Mouse (Mus musculus) heart, adult 2 months (tissue): ENCODE data around the gene Ncln. TPM values are rescaled to one million over a fixed set of nuclear protein-coding genes. Genes with fewer than 3 reads are reported as not detected.

Experiments
- DNase-seq, 2 experiments: peaks; one replicate each; pipeline ENCODE4 v3.0.0; 2021
- H3K27ac ChIP-seq: fragments of 200-600 bp; 2 replicates; pipeline ENCODE4 v1.8.1; 2022
- H3K27me3 ChIP-seq: fragments of 200-500 bp; 2 replicates; pipeline ENCODE4 v1.6.1; 2012; ENCODE audit warnings: mild to moderate bottlenecking, low read length, inconsistent platforms, mixed read lengths; ENCODE audit not compliant: control insufficient read depth, insufficient read depth
- H3K36me3 ChIP-seq: fragments of 200-500 bp; 2 replicates; pipeline ENCODE4 v1.6.1; 2012; ENCODE audit warnings: low read length, inconsistent platforms; ENCODE audit not compliant: control insufficient read depth, insufficient read depth
- H3K4me1 ChIP-seq: fragments of 200-500 bp; 2 replicates; pipeline ENCODE4 v1.6.1; 2011; ENCODE audit warnings: low read length; ENCODE audit not compliant: control insufficient read depth, insufficient read depth
- H3K4me3 ChIP-seq: fragments of 200-600 bp; 2 replicates; pipeline ENCODE4 v1.8.1; 2022
- H3K79me2 ChIP-seq: fragments of 200-500 bp; replicated peaks from 2 replicates; pipeline ENCODE4 v1.6.1; 2012; ENCODE audit warnings: mild to moderate bottlenecking, inconsistent platforms, low read length, moderate library complexity, mixed read lengths; ENCODE audit not compliant: control insufficient read depth, insufficient read depth
- H3K9ac ChIP-seq: fragments of 200-500 bp; 2 replicates; pipeline ENCODE4 v1.6.1; 2012; ENCODE audit warnings: low read depth, mild to moderate bottlenecking, control low read depth, inconsistent platforms, low read length, mixed read lengths
- CTCF ChIP-seq: fragments of 200-600 bp; IDR thresholded peaks from 2 replicates; pipeline ENCODE4 v1.8.1; 2022; ENCODE audit warnings: antibody characterized with exemption, mild to moderate bottlenecking, moderate library complexity
- EP300 ChIP-seq: fragments of 200-500 bp; IDR thresholded peaks from 2 replicates; pipeline ENCODE4 v1.6.1; 2011; ENCODE audit warnings: low read depth, low read length, control low read depth; ENCODE audit not compliant: insufficient read depth
- POLR2A ChIP-seq: fragments of 200-500 bp; IDR thresholded peaks from 2 replicates; pipeline ENCODE4 v1.6.1; 2011; ENCODE audit warnings: mild to moderate bottlenecking, low read depth, low read length, control low read depth; ENCODE audit not compliant: insufficient read depth
- WGBS: fragments of 180-500 bp; shearing (Covaris S2); methylation state at CpG from one replicate; pipeline ENCODE4 v1.1.7; 2018; 5-methylcytosine and 5-hydroxymethylcytosine counted together
- intact Hi-C: fragments of 180-260 bp; cut with DNase I; formaldehyde crosslinking; loops from one replicate; pipeline ENCODE4 v1.15.1; 2025
- polyA plus RNA-seq: library from polyadenylated mRNA; depleted of rRNA; stranded (reverse); fragments of >200 nt; gene quantifications from 2 replicates; pipeline ENCODE4 v1.2.3, GENCODE M21; 2012
- total RNA-seq, 2 experiments: library from RNA; stranded (reverse); gene quantifications; 2 replicates each; pipeline ENCODE4 v1.2.3; 2021

Ncln gene
- total and polyA plus RNA-seq, 3 experiments: 68.6 to 107 (median 74.2) TPM

GRCm38 (mm10) chr10:81459399-81459798 lies 36.8 kb downstream of the Ncln start:
- TF ChIP-seq POLR2A: no peak
- no peak for TF ChIP-seq EP300
- no peak for TF ChIP-seq CTCF
- peaks cover 9% of the 10 kb centered on the region for H3K27me3 ChIP-seq
- H3K36me3 ChIP-seq: no peaks in the 10 kb centered on the region
- no peaks in the 10 kb centered on the region for H3K79me2 ChIP-seq
- no peak overlapping the region for H3K27ac ChIP-seq
- H3K4me1 ChIP-seq: no peaks in the 10 kb centered on the region
- intact Hi-C loops: no loop called here
- H3K9ac ChIP-seq: no peak overlapping the region
- no peak overlapping the region for H3K4me3 ChIP-seq
- WGBS: 73% methylated on average over 21 of the region's 21 CpGs
- no peak for DNase-seq

- Histone ChIP-seq H3K9ac (no peak overlapping the region), H3K27me3 (peaks cover 6% of the 10 kb centered on the region; the same call in 1 of the 2 replicates), H3K36me3 (no peaks in the 10 kb centered on the region), H3K4me1 (no peaks in the 10 kb centered on the region), H3K27ac (no peak overlapping the region), H3K79me2 (no peaks in the 10 kb centered on the region), H3K4me3 (no peak overlapping the region)
- TF ChIP-seq CTCF: no peak
- no peak for TF ChIP-seq EP300
- no peak for TF ChIP-seq POLR2A
- intact Hi-C loops: no loop called here
- 73% methylated on average over 6 of the region's 6 CpGs for WGBS
- DNase-seq: no peak
These were observed 37.9 kb downstream of the Ncln start for GRCm38 (mm10) chr10:81458267-81458666.

- Histone ChIP-seq H3K9ac (no peak overlapping the region), H3K4me3 (no peak overlapping the region), H3K4me1 (no peaks in the 10 kb centered on the region), H3K79me2 (no peaks in the 10 kb centered on the region), H3K27ac (no peak overlapping the region), H3K27me3 (peaks cover 11% of the 10 kb centered on the region; the same call in 1 of the 2 replicates), H3K36me3 (no peaks in the 10 kb centered on the region)
- TF ChIP-seq EP300: no peak
- TF ChIP-seq POLR2A: no peak
- TF ChIP-seq CTCF: no peak
- DNase-seq: no peak
- intact Hi-C loops: no loop called here
- WGBS: 85% methylated on average over 8 of the region's 8 CpGs
These were observed 38.6 kb downstream of the Ncln start for GRCm38 (mm10) chr10:81457624-81458023.

- DNase-seq: no peak
- no peaks in the 10 kb centered on the region for H3K79me2 ChIP-seq
- intact Hi-C loops: no loop called here
- no peak overlapping the region for H3K27ac ChIP-seq
- no peak for TF ChIP-seq POLR2A
- no peak for TF ChIP-seq CTCF
- TF ChIP-seq EP300: no peak
- H3K4me1 ChIP-seq: no peaks in the 10 kb centered on the region
- H3K27me3 ChIP-seq: peaks cover 16% of the 10 kb centered on the region
- H3K36me3 ChIP-seq: no peaks in the 10 kb centered on the region
- WGBS: 33% methylated on average over 9 of the region's 12 CpGs
- H3K4me3 ChIP-seq: no peak overlapping the region
- H3K9ac ChIP-seq: no peak overlapping the region
These were observed 39.1 kb downstream of the Ncln start for GRCm38 (mm10) chr10:81456983-81457563.

- Histone ChIP-seq H3K4me3 (no peak within 1 kb of the TSS), H3K27ac (no peak within 1 kb of the TSS), H3K9ac (no peak within 1 kb of the TSS), H3K79me2 (no peaks in the 10 kb centered on the region), H3K27me3 (peaks cover 17% of the 10 kb centered on the region), H3K36me3 (no peaks in the 10 kb centered on the region), H3K4me1 (no peaks in the 10 kb centered on the region)
- TF ChIP-seq POLR2A (no peak), CTCF (no peak), EP300 (no peak)
- WGBS: 58% methylated on average over 28 of the region's 28 CpGs
- intact Hi-C loops: no loop called here
- DNase-seq: no peak
These were observed 40.9 kb downstream of the Ncln start, which contains the start of gene Nfic for GRCm38 (mm10) chr10:81455181-81455895. Nfic (minus strand) TSS chr10:81455635.

GRCm38 (mm10) chr10:81454106-81454505 lies 42.1 kb downstream of the Ncln start:
- Histone ChIP-seq H3K9ac (no peak overlapping the region), H3K79me2 (no peaks in the 10 kb centered on the region), H3K27ac (no peak overlapping the region), H3K27me3 (peaks cover 17% of the 10 kb centered on the region), H3K4me3 (no peak overlapping the region), H3K36me3 (no peaks in the 10 kb centered on the region), H3K4me1 (no peaks in the 10 kb centered on the region)
- intact Hi-C loops: loop anchor here (5.0 kb wide), 1 partner anchor 167 kb away; no protein-coding TSS in a partner anchor
- 61% methylated on average over 2 of the region's 2 CpGs for WGBS
- DNase-seq: no peak
- TF ChIP-seq POLR2A (no peak), CTCF (no peak), EP300 (no peak)
